Mouse (Mus musculus) forebrain, embryonic 13.5 days (tissue): ENCODE data around the gene Tmem200b. TPM values are rescaled to one million over a fixed set of nuclear protein-coding genes. Genes with fewer than 3 reads are reported as not detected.
A peak's percentile ranks its signal among the peaks of the same experiment; 100 is the strongest.

Experiments used
- ATAC-seq: fragments of 200-750 bp; cut with Nextera tagmentation; 2 replicates; pipeline ENCODE4 v1.8.0; 2017
- H3K27ac ChIP-seq: fragments of 300-500 bp; sonication (generic); 2 replicates; pipeline ENCODE4 v1.5.1; 2015; ENCODE audit warnings: inconsistent platforms, mild to moderate bottlenecking, moderate library complexity
- H3K27me3 ChIP-seq: fragments of 300-500 bp; sonication (generic); 2 replicates; pipeline ENCODE4 v1.6.1; 2015; ENCODE audit warnings: mild to moderate bottlenecking, inconsistent platforms
- H3K36me3 ChIP-seq: fragments of 300-500 bp; sonication (generic); 2 replicates; pipeline ENCODE4 v1.6.1; 2015; ENCODE audit warnings: mild to moderate bottlenecking, inconsistent platforms; ENCODE audit not compliant: poor library complexity, severe bottlenecking
- H3K4me1 ChIP-seq: fragments of 300-500 bp; sonication (generic); 2 replicates; pipeline ENCODE4 v1.6.1; 2015; ENCODE audit warnings: inconsistent platforms
- H3K4me2 ChIP-seq: fragments of 300-500 bp; sonication (generic); 2 replicates; pipeline ENCODE4 v1.6.1; 2015; ENCODE audit warnings: inconsistent platforms, mild to moderate bottlenecking, moderate library complexity
- H3K4me3 ChIP-seq: fragments of 300-500 bp; sonication (generic); 2 replicates; pipeline ENCODE4 v1.5.1; 2015; ENCODE audit warnings: mild to moderate bottlenecking, inconsistent platforms
- H3K9ac ChIP-seq: fragments of 300-500 bp; sonication (generic); 2 replicates; pipeline ENCODE4 v1.6.1; 2015; ENCODE audit warnings: mild to moderate bottlenecking, inconsistent platforms
- H3K9me3 ChIP-seq: fragments of 300-500 bp; sonication (generic); replicated peaks from 2 replicates; pipeline ENCODE4 v1.6.1; 2016; ENCODE audit warnings: inconsistent platforms
- whole genome bisulfite sequencing: fragments of 180-500 bp; shearing (Covaris S2); methylation state at CpG from one replicate; pipeline ENCODE4 v1.1.7; 2015; 5-methylcytosine and 5-hydroxymethylcytosine counted together
- polyA plus RNA-seq: library from polyadenylated mRNA; unstranded; fragments of >200 nt; fragmentation: Nextera tagmentation; extraction: Ambion mirVana; gene quantifications from 2 replicates; pipeline ENCODE4 v1.2.1, GENCODE M21; 2015

Gene Tmem200b
- polyA plus RNA-seq, 1 experiment from 2014 or later, result not detected

DNA sequence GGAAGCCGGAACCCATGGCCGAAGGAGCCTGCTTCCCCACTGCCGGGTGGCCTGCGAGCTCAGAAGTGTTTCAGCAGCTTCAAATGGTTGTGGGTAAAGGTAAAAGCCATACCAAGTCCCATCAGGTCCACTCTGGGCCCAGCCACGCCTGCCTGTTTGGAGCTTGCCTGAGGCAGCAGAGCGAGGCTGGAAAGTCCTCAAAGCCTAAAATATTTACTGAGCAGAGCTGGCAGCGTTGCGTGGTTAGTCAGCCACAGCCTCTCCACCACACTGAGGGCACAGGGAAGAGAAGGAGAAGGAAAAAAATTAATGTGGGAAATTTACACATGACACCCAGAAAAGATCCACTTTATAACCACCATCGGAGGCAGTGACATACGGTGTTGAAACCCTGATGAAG is 8.0 kb upstream of the Tmem200b start:
- H3K27me3 ChIP-seq, result peaks cover 70% of the 10 kb centered on the region
- no peak for ATAC-seq
- H3K36me3 ChIP-seq, result no peaks in the 10 kb centered on the region
- no peak overlapping the region for H3K9ac ChIP-seq
- WGBS, result 61% methylated on average over 10 of the region's 10 CpGs
- H3K4me2 ChIP-seq, result no peak overlapping the region
- H3K9me3 ChIP-seq, result no peaks in the 10 kb centered on the region
- no peak overlapping the region for H3K27ac ChIP-seq
- peaks cover 23% of the 10 kb centered on the region for H3K4me1 ChIP-seq
- H3K4me3 ChIP-seq, result no peak overlapping the region

- 6% methylated on average over 9 of the region's 9 CpGs for WGBS
- Histone ChIP-seq H3K4me1 (peaks cover 23% of the 10 kb centered on the region), H3K9me3 (no peaks in the 10 kb centered on the region), H3K4me2 (no peak overlapping the region), H3K4me3 (no peak overlapping the region), H3K36me3 (no peaks in the 10 kb centered on the region), H3K27me3 (peaks cover 76% of the 10 kb centered on the region), H3K27ac (no peak overlapping the region), H3K9ac (no peak overlapping the region)
- ATAC-seq, result no peak
These were observed 7.4 kb upstream of the Tmem200b start for GRCm38 (mm10) chr4:131914046-131914643.

DNA sequence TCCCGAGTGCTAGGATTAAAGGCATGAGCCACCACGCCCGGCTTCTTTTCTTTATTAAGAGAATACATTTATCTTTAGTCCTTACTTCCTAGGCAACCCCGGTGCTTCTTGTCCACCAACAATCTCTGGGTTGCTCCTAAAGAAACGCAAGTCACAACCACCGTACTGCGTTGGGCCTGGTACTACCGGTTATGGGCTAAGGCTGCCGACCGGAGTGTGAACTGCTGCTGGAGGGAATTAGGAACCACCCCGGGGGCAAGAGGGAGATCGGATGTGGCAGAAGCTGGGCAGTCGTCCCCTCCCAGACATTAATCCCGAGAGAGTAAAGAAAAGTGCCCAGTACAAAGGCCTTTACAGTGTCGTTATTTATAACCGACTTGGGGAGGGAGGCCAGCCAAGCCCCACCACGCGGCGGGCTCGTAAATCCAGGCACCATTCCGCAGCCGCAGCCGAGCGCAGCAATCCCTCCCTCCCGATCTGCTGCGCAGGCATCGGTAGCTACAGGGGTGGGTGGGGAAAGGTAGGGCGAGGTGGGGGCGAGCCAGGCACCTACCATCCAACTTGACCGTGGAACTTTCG is 6.6 kb upstream of the Tmem200b start:
- Histone ChIP-seq H3K27me3 (peaks cover 84% of the 10 kb centered on the region), H3K27ac (no peak overlapping the region), H3K9ac (peak overlapping the region; percentile 48), H3K9me3 (no peaks in the 10 kb centered on the region), H3K36me3 (no peaks in the 10 kb centered on the region), H3K4me1 (peaks cover 25% of the 10 kb centered on the region), H3K4me3 (peak overlapping the region; percentile 29), H3K4me2 (peak overlapping the region; percentile 60)
- ATAC-seq, result no peak
- under 1% methylated on average over 31 of the region's 31 CpGs for WGBS

DNA sequence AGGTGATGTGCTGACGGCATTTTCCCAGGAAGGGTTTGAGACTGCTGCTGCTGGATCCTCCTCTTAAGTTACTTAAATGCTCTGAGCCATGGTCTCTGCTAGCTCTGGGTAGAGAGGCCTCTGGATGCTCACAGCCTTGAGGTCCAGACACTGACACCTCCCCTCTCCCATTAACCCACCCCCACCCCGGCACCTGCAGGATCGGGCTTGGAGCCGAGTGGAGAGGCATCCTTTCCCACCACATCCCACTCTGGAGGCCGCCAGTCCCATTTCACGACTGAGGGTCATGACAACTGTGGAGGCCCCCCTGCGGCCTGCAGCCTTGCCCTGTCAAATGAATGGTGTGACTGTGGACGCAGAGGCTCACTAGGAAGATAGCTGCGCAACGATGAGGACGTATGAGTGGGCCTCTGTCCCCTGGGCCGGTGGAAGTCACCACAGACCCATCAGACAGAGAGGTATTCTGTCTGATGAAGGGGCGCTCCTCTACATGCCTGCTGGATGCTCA is 5.7 kb upstream of the Tmem200b start:
- Histone ChIP-seq H3K4me3 (peak overlapping the region; percentile 29; the same call in 1 of the 2 replicates), H3K4me1 (peaks cover 28% of the 10 kb centered on the region), H3K36me3 (no peaks in the 10 kb centered on the region), H3K4me2 (peak overlapping the region; percentile 60; the same call in 1 of the 2 replicates), H3K9me3 (no peaks in the 10 kb centered on the region), H3K27ac (no peak overlapping the region), H3K27me3 (peaks cover 93% of the 10 kb centered on the region), H3K9ac (no peak overlapping the region)
- WGBS, result 21% methylated on average over 13 of the region's 13 CpGs
- no peak for ATAC-seq

GRCm38 (mm10) chr4:131916425-131916824 is 5.1 kb upstream of the Tmem200b start:
- Histone ChIP-seq H3K9me3 (no peaks in the 10 kb centered on the region), H3K4me1 (peaks cover 33% of the 10 kb centered on the region), H3K27me3 (peaks cover 99% of the 10 kb centered on the region), H3K36me3 (no peaks in the 10 kb centered on the region), H3K4me2 (0 out of 2 replicates have a peak overlapping the region, but pooled peaks have one; percentile 10), H3K27ac (no peak overlapping the region), H3K4me3 (no peak overlapping the region), H3K9ac (no peak overlapping the region)
- 8% methylated on average over 12 of the region's 15 CpGs for WGBS
- ATAC-seq, result 0 out of 2 replicates have a peak, but pooled peaks have one; percentile 52

DNA sequence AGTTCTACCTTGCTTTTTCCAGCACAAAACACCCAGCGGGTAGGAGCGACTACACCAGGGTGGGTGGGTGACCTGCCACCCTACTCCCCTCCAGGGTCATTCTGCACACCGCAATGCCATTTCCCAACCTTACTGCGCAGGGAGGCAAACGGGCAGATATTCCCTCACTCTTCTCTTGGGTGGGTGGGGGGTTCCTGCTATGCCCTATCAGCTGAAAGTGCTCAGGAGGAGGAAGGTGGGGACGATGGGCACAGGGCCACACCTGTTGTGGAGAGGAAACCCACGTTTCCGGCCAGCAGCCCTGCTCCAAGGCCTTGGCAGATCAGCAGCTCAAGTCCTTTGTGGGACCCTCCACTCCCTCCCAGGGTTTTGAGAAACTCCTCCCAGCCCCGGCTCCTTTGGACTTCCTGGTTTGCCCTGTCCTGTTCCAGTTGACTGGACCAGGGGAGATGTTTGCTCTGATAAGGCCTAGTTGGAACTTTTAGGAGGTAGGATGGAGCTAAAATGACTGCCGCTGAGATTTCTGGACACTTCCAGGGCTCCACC is 4.5 kb upstream of the Tmem200b start:
- Histone ChIP-seq H3K27ac (no peak overlapping the region), H3K36me3 (no peaks in the 10 kb centered on the region), H3K27me3 (peaks cover 99% of the 10 kb centered on the region), H3K9ac (no peak overlapping the region), H3K4me1 (peaks cover 40% of the 10 kb centered on the region), H3K4me3 (no peak overlapping the region), H3K9me3 (no peaks in the 10 kb centered on the region), H3K4me2 (no peak overlapping the region)
- 79% methylated on average over 10 of the region's 10 CpGs for WGBS
- ATAC-seq, result no peak

GRCm38 (mm10) chr4:131918026-131918533 is 3.5 kb upstream of the Tmem200b start:
- H3K4me3 ChIP-seq, result no peak overlapping the region
- no peak overlapping the region for H3K4me2 ChIP-seq
- H3K9me3 ChIP-seq, result no peaks in the 10 kb centered on the region
- ATAC-seq, result no peak
- H3K9ac ChIP-seq, result no peak overlapping the region
- peaks cover 43% of the 10 kb centered on the region for H3K4me1 ChIP-seq
- H3K36me3 ChIP-seq, result no peaks in the 10 kb centered on the region; the same call in 1 of the 2 replicates
- H3K27me3 ChIP-seq, result peaks cover 99% of the 10 kb centered on the region
- H3K27ac ChIP-seq, result no peak overlapping the region
- WGBS, result 57% methylated on average over 7 of the region's 7 CpGs

DNA sequence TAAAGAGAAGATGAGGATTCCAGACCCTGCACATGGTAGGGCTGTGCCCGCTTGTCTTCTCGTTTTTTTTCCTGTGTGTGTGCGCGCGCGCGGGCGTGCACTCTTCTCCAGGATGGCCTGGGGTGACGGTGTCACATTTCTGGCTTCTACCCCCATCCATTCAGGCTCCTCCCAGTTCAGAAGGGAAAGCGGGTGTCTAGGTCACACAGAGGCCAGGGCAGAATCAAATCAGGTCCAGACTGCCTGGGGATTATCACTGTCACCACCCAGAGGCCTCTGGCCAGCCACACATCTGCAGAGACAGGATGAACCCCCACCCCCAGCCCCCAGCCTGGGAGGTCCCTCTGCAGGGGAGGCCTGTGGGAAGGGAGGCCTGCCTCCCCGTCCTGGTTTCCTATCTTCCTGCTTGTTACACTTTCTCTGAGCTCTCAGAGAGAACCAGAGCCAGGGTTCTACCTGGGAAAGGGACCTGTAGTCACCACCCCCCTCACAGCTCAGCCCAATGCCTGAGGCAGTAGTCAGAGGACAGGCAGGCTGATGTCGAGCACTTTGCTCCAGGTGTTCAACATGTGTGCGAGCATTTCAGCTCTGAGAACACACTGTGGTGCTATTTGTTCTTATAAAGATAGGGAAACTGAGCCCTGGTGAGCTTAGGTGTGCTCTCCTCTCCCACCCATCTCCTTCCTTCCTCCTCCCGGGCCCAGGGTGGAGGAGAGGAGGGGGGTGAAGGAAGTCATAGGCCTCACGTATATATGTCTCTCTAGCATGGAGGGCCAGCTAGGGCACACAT is 2.7 kb upstream of the Tmem200b start:
- no peak overlapping the region for H3K27ac ChIP-seq
- peaks cover 47% of the 10 kb centered on the region for H3K4me1 ChIP-seq
- peaks cover 99% of the 10 kb centered on the region for H3K27me3 ChIP-seq
- 12% methylated on average over 15 of the region's 15 CpGs for WGBS
- no peak overlapping the region for H3K4me3 ChIP-seq
- ATAC-seq, result no peak
- H3K9ac ChIP-seq, result no peak overlapping the region
- no peaks in the 10 kb centered on the region for H3K9me3 ChIP-seq
- no peak overlapping the region for H3K4me2 ChIP-seq
- peaks cover 3% of the 10 kb centered on the region; the same call in 1 of the 2 replicates for H3K36me3 ChIP-seq

GRCm38 (mm10) chr4:131919506-131920140 is 1.9 kb upstream of the Tmem200b start:
- no peak for ATAC-seq

DNA sequence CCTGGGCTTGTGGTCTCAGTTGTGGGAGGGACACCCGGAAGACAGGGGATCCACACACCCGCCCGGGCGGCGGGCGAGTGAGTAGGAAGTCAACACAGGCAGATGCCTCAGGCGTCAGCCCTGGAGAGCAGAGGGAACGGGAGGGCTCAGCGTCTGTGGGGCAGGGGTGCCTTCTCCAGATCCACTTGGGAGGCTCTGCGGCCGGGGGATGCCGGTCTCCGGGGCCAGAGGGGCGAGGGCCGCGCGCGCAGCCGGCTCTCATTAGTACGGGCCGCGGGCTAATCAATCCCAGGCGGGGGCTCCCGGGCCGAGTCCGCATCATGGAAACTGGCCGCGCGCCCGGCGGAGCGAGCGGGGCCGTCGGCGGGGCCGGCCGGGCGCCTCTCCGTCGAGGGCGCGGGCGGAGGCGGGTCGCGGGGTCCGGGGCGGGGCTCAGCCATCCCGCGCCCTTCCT is 1.4 kb upstream of the Tmem200b start:
- Histone ChIP-seq H3K4me3 (peak overlapping the region; percentile 42), H3K36me3 (peaks cover 15% of the 10 kb centered on the region), H3K27me3 (peaks cover 97% of the 10 kb centered on the region), H3K4me2 (peak overlapping the region; percentile 67), H3K9ac (no peak overlapping the region), H3K9me3 (no peaks in the 10 kb centered on the region), H3K27ac (no peak overlapping the region), H3K4me1 (peaks cover 53% of the 10 kb centered on the region)
- no peak for ATAC-seq
- 2% methylated on average over 40 of the region's 51 CpGs for WGBS

More at GRCm38 (mm10) chr4:131919506-131920140, 1.9 kb upstream of the Tmem200b start:
- Histone ChIP-seq H3K36me3 (peaks cover 10% of the 10 kb centered on the region), H3K4me3 (no peak overlapping the region), H3K27me3 (peaks cover 98% of the 10 kb centered on the region), H3K9ac (no peak overlapping the region), H3K4me2 (no peak overlapping the region), H3K27ac (no peak overlapping the region), H3K4me1 (peaks cover 54% of the 10 kb centered on the region), H3K9me3 (no peaks in the 10 kb centered on the region)
- WGBS, result 11% methylated on average over 15 of the region's 15 CpGs

GRCm38 (mm10) chr4:131920595-131921351 is 798 bp upstream of the Tmem200b start:
- Histone ChIP-seq H3K9ac (peak overlapping the region; percentile 57; the same call in 1 of the 2 replicates), H3K9me3 (no peaks in the 10 kb centered on the region), H3K4me1 (peaks cover 47% of the 10 kb centered on the region), H3K27me3 (peaks cover 96% of the 10 kb centered on the region), H3K36me3 (peaks cover 21% of the 10 kb centered on the region), H3K27ac (no peak overlapping the region), H3K4me3 (peak overlapping the region; percentile 42), H3K4me2 (peak overlapping the region; percentile 67)
- ATAC-seq, result no peak
- under 1% methylated on average over 43 of the region's 76 CpGs for WGBS
